Mouse (Mus musculus): ENCODE results near the gene Hist1h4h.
A peak's percentile ranks its signal among the peaks of the same experiment; 100 is the strongest.

The Hist1h4h gene

DNA sequence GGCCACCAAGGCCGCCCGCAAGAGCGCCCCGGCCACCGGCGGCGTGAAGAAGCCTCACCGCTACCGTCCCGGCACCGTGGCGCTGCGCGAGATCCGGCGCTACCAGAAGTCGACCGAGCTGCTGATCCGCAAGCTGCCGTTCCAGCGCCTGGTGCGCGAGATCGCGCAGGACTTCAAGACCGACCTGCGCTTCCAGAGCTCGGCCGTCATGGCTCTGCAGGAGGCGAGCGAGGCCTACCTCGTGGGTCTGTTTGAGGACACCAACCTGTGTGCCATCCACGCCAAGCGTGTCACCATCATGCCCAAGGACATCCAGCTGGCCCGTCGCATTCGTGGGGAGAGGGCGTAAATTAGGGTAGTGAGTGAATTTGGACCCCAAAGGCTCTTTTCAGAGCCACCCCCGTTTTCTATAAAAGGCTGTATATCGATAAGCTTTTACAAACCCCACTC is 45.0 kb downstream of the Hist1h4h start:
- DNase-seq (ENCODE audit: extremely low spot score) = peak; percentile 62

DNA sequence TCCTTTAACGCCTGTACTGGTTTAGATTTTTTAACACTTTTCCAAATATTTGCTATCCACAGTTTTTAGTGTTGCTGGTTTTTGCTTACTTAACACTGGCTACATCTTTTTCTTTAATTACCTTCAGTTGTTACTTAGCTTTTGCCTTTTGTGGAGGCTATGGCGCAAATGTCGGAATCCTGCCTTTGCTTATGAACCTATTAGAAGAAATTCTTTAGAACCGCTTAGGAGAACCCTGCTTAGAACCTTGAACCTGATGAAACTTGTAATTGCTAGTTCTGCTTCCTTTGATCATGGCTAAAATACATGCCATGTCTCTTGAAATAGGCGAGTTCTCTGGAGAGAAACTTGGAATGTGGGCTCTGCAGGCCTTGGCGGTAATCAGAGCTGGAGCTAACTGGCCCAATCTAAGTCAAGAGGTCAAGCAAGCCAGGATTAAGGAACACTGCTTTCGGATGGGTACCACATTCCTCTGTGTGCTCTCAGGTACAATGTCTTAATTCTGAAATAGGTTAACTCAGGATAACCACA is 45.6 kb downstream of the Hist1h4h start:
- peak; percentile 77 for DNase-seq (ENCODE audit: extremely low spot score)

DNA sequence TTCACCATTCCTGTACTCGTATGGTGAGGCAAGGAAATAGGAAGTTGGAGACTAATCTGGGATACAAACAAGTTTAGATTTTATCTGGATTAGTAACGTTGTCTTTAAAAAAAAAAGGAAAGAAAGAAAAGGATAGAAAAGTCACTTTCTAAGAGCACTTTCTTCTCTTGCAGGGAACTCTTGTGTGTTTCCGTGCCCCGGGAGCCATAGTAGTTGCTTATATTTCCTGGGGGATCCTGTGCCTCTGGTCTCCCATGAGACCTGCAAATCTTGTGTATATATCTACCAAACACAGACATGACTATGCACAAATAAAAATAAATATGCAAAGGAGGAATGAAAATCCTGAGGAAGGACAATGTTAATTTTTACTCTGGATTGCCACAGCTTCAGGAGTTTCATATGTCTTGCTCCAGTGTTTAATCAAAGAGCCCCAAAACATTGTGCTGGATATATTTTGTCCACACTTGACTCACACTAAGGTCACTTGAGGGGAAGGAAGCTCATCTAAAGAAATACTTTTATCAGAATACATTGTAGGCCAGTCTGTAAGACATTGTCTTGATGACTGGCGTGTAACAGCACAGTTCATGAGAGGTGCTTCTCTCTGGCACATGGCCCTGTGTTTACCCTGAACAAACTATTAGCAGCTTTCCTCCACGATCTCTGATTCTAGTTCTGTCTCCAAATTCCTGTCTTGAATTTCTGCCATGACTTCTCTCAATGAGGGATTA is 46.2 kb downstream of the Hist1h4h start:
- DNase-seq (ENCODE audit: extremely low spot score) = peak; percentile 57

DNA sequence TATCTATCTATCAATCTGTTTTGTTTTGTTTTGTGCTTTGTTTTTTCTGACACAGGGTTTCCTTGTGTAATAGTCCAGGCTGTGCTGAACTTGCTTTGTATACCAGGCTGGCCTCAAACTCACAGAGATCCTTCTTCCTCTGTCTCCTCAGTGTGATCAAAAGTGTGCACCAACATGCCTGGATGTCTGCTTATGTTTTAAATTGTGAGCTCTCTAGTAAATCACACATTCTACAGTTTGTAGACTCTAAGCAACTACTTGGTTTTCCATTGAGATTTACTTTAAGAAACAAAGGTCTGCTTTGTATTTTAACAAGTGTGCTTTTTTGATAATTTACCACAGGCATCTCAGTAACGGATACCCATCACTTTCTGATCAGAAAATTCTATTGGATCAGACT is 47.0 kb downstream of the Hist1h4h start:
- no peak for DNase-seq (ENCODE audit: extremely low spot score)
